Mouse (Mus musculus): ENCODE measurements at regions not wholly inside any gene's neighbourhood (a gene's known extent, or its start where the extent isn't known, plus 50 kb on each side); places are given as distances from the start of the nearest gene placed in this dataset.

GRCm38 (mm10) chr10:123997260-123997659, 733.5 kb downstream of the Fam19a2 start:
- no peak overlapping the region for H3K27ac ChIP-seq (ENCODE audit: low read depth)
- WGBS, result 89% methylated on average over 5 of the region's 5 CpGs
- DNase-seq (ENCODE audit: low spot score), result no peak
- no peak overlapping the region for H3K4me3 ChIP-seq (ENCODE audit: low read depth, low read length)
- no peak overlapping the region for H3K9ac ChIP-seq (ENCODE audit: low read length)
- no peaks in the 10 kb centered on the region for H3K9me3 ChIP-seq (ENCODE audit: control insufficient read depth, low read length)
- H3K4me1 ChIP-seq (replicated peaks; ENCODE audit: control insufficient read depth, insufficient read depth, low read length), result no peaks in the 10 kb centered on the region
- H3K27me3 ChIP-seq (replicated peaks; ENCODE audit: control insufficient read depth, insufficient read depth, low read length), result no peaks in the 10 kb centered on the region
- no peak for ATAC-seq (replicated peaks; ENCODE audit: low FRiP score, low TSS enrichment, low read depth)
- H3K36me3 ChIP-seq (ENCODE audit: control insufficient read depth, insufficient read depth, low read length), result no peaks in the 10 kb centered on the region
- H3K4me2 ChIP-seq (ENCODE audit: low read length), result no peak overlapping the region

GRCm38 (mm10) chr10:123998959-123999358, 735.2 kb downstream of the Fam19a2 start:
- H3K9ac ChIP-seq (ENCODE audit: low read length), result no peak overlapping the region
- no peaks in the 10 kb centered on the region for H3K27me3 ChIP-seq (replicated peaks; ENCODE audit: control insufficient read depth, insufficient read depth, low read length)
- WGBS, result 60% methylated on average over 1 of the region's 1 CpGs
- H3K4me2 ChIP-seq (ENCODE audit: low read length), result no peak overlapping the region
- no peak overlapping the region for H3K4me3 ChIP-seq (ENCODE audit: low read depth, low read length)
- no peak overlapping the region for H3K27ac ChIP-seq (ENCODE audit: low read depth)
- ATAC-seq (replicated peaks; ENCODE audit: low FRiP score, low TSS enrichment, low read depth) (no peak), DNase-seq (ENCODE audit: low spot score) (no peak)
- no peaks in the 10 kb centered on the region for H3K9me3 ChIP-seq (ENCODE audit: control insufficient read depth, low read length)
- no peaks in the 10 kb centered on the region for H3K36me3 ChIP-seq (ENCODE audit: control insufficient read depth, insufficient read depth, low read length)
- no peaks in the 10 kb centered on the region for H3K4me1 ChIP-seq (replicated peaks; ENCODE audit: control insufficient read depth, insufficient read depth, low read length)

DNA sequence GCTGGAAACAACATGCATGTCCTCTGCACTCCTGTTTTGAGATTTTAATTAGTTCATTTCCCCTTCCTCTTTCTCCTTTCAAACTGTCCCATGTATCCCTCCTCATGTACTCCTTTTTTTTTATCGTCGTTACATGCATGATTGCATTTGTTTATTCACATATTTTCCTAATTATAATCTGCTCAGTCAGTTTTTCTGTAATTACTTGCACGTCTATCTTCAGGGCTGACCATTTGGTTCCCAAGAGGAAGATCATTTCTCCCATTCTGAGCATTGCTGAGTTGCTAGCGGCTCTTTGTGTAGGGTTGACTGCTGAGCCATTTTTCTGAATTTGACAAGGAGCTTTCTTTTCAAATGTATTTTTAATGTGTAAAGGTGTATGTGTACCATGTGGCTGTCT, 781.2 kb downstream of the Fam19a2 start:
- no peak overlapping the region for H3K4me2 ChIP-seq (ENCODE audit: low read length)
- H3K9ac ChIP-seq (ENCODE audit: low read length), result no peak overlapping the region

DNA sequence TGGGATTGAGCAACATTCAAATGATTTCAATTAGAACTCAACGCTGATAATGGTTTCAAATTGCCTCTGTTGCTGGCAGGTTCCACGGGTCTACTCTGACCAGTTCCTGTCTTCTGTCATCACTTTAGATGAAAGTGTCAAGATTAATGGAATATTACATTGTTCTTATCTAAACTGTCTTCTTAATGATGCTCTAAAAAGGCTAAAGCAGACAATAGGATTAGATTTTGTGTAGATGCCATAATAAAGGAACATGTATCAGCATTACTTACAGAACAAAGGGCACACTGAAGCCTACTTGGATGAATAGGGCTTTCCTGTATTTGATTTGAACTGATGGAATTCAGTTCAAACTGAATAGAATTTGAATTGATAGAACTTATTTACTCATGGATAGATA, 782.0 kb downstream of the Fam19a2 start:
- Histone ChIP-seq H3K9me3 (ENCODE audit: control insufficient read depth, low read length) (no peaks in the 10 kb centered on the region), H3K4me2 (ENCODE audit: low read length) (no peak overlapping the region), H3K27me3 (replicated peaks; ENCODE audit: control insufficient read depth, insufficient read depth, low read length) (no peaks in the 10 kb centered on the region), H3K27ac (ENCODE audit: low read depth) (no peak overlapping the region), H3K9ac (ENCODE audit: low read length) (no peak overlapping the region), H3K4me3 (ENCODE audit: low read depth, low read length) (no peak overlapping the region), H3K36me3 (ENCODE audit: control insufficient read depth, insufficient read depth, low read length) (no peaks in the 10 kb centered on the region), H3K4me1 (replicated peaks; ENCODE audit: control insufficient read depth, insufficient read depth, low read length) (no peaks in the 10 kb centered on the region)
- ATAC-seq (replicated peaks; ENCODE audit: low FRiP score, low TSS enrichment, low read depth) (no peak), DNase-seq (ENCODE audit: low spot score) (no peak)
- WGBS, result 84% methylated on average over 2 of the region's 2 CpGs

More for the DNA sequence above, 781.2 kb downstream of the Fam19a2 start:
- Histone ChIP-seq H3K4me3 (ENCODE audit: low read depth, low read length) (no peak overlapping the region), H3K36me3 (ENCODE audit: control insufficient read depth, insufficient read depth, low read length) (no peaks in the 10 kb centered on the region), H3K4me1 (replicated peaks; ENCODE audit: control insufficient read depth, insufficient read depth, low read length) (no peaks in the 10 kb centered on the region), H3K9me3 (ENCODE audit: control insufficient read depth, low read length) (no peaks in the 10 kb centered on the region), H3K27me3 (replicated peaks; ENCODE audit: control insufficient read depth, insufficient read depth, low read length) (no peaks in the 10 kb centered on the region), H3K27ac (ENCODE audit: low read depth) (no peak overlapping the region)
- DNase-seq (ENCODE audit: low spot score) (no peak), ATAC-seq (replicated peaks; ENCODE audit: low FRiP score, low TSS enrichment, low read depth) (no peak)
- 85% methylated on average over 4 of the region's 4 CpGs for WGBS

DNA sequence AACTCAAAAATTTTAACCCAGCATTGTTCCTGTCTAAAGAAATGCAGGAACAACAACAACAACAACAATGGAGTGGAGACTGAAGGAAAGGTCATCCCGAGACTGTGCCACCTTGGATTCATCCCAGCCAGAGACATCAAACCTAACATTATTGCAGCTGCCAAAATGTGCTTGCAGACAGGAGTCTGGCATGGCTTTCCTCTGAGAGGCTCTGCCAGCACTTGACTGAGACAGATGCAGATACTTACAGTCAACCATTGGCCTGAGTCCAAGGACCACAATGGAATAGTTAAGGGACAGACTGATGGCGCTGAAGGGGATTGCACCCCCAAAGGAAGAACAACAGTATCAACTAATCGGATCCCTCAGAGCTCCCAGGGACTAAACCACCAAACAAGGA, 819.0 kb downstream of the Fam19a2 start:
- H3K9ac ChIP-seq (ENCODE audit: low read length), result no peak overlapping the region
- H3K9me3 ChIP-seq (ENCODE audit: control insufficient read depth, low read length), result no peaks in the 10 kb centered on the region
- no peaks in the 10 kb centered on the region for H3K36me3 ChIP-seq (ENCODE audit: control insufficient read depth, insufficient read depth, low read length)
- no peak overlapping the region for H3K27ac ChIP-seq (ENCODE audit: low read depth)
- WGBS, result 63% methylated on average over 3 of the region's 3 CpGs
- H3K4me3 ChIP-seq (ENCODE audit: low read depth, low read length), result no peak overlapping the region
- no peaks in the 10 kb centered on the region for H3K4me1 ChIP-seq (replicated peaks; ENCODE audit: control insufficient read depth, insufficient read depth, low read length)
- ATAC-seq (replicated peaks; ENCODE audit: low FRiP score, low TSS enrichment, low read depth) (no peak), DNase-seq (ENCODE audit: low spot score) (no peak)
- H3K4me2 ChIP-seq (ENCODE audit: low read length), result no peak overlapping the region
- no peaks in the 10 kb centered on the region for H3K27me3 ChIP-seq (replicated peaks; ENCODE audit: control insufficient read depth, insufficient read depth, low read length)

GRCm38 (mm10) chr10:124090547-124090946, 826.8 kb downstream of the Fam19a2 start:
- Histone ChIP-seq H3K27me3 (replicated peaks; ENCODE audit: control insufficient read depth, insufficient read depth, low read length) (no peaks in the 10 kb centered on the region), H3K9me3 (ENCODE audit: control insufficient read depth, low read length) (no peaks in the 10 kb centered on the region), H3K9ac (ENCODE audit: low read length) (no peak overlapping the region), H3K36me3 (ENCODE audit: control insufficient read depth, insufficient read depth, low read length) (no peaks in the 10 kb centered on the region), H3K4me1 (replicated peaks; ENCODE audit: control insufficient read depth, insufficient read depth, low read length) (no peaks in the 10 kb centered on the region), H3K27ac (ENCODE audit: low read depth) (no peak overlapping the region), H3K4me3 (ENCODE audit: low read depth, low read length) (no peak overlapping the region), H3K4me2 (ENCODE audit: low read length) (no peak overlapping the region)
- DNase-seq (ENCODE audit: low spot score), result no peak
- WGBS, result 73% methylated on average over 10 of the region's 10 CpGs
- ATAC-seq (replicated peaks; ENCODE audit: low FRiP score, low TSS enrichment, low read depth), result no peak

- no peaks in the 10 kb centered on the region for H3K27me3 ChIP-seq (replicated peaks; ENCODE audit: control insufficient read depth, insufficient read depth, low read length)
- DNase-seq (ENCODE audit: low spot score) (no peak), ATAC-seq (replicated peaks; ENCODE audit: low FRiP score, low TSS enrichment, low read depth) (no peak)
- 90% methylated on average over 7 of the region's 7 CpGs for WGBS
- no peaks in the 10 kb centered on the region for H3K4me1 ChIP-seq (replicated peaks; ENCODE audit: control insufficient read depth, insufficient read depth, low read length)
- H3K4me3 ChIP-seq (ENCODE audit: low read depth, low read length), result no peak overlapping the region
- H3K36me3 ChIP-seq (ENCODE audit: control insufficient read depth, insufficient read depth, low read length), result no peaks in the 10 kb centered on the region
- H3K4me2 ChIP-seq (ENCODE audit: low read length), result no peak overlapping the region
- H3K9ac ChIP-seq (ENCODE audit: low read length), result no peak overlapping the region
- no peak overlapping the region for H3K27ac ChIP-seq (ENCODE audit: low read depth)
- H3K9me3 ChIP-seq (ENCODE audit: control insufficient read depth, low read length), result no peaks in the 10 kb centered on the region
Observed at GRCm38 (mm10) chr10:124091364-124091763, 827.6 kb downstream of the Fam19a2 start.

DNA sequence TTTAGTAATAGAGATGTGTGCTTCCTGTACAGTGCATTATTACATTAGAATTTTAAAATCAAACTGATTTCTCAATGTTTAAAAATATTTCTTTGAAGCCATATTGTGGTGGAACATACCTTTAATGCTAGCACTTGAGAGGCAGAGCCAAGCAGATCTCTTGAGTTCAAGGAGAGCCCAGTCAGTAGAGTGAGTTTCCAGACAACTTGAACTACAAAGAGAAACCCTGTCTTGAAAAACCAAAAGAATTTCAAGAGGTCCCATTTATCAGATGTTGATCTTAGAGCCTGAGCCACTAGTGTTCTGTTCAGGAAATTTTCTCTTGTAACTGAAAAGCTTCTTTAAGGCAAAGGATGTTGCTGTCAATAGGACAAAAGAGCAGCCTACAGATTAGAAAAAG, 855.8 kb downstream of the Fam19a2 start:
- Histone ChIP-seq H3K4me1 (replicated peaks; ENCODE audit: control insufficient read depth, insufficient read depth, low read length) (no peaks in the 10 kb centered on the region), H3K36me3 (ENCODE audit: control insufficient read depth, insufficient read depth, low read length) (no peaks in the 10 kb centered on the region), H3K4me3 (ENCODE audit: low read depth, low read length) (no peak overlapping the region), H3K27me3 (replicated peaks; ENCODE audit: control insufficient read depth, insufficient read depth, low read length) (no peaks in the 10 kb centered on the region), H3K9me3 (ENCODE audit: control insufficient read depth, low read length) (no peaks in the 10 kb centered on the region), H3K4me2 (ENCODE audit: low read length) (no peak overlapping the region), H3K27ac (ENCODE audit: low read depth) (no peak overlapping the region), H3K9ac (ENCODE audit: low read length) (no peak overlapping the region)
- ATAC-seq (replicated peaks; ENCODE audit: low FRiP score, low TSS enrichment, low read depth) (no peak), DNase-seq (ENCODE audit: low spot score) (no peak)

GRCm38 (mm10) chr10:124138456-124138855, 874.7 kb downstream of the Fam19a2 start:
- H3K9me3 ChIP-seq (ENCODE audit: control insufficient read depth, low read length), result no peaks in the 10 kb centered on the region
- no peak overlapping the region for H3K9ac ChIP-seq (ENCODE audit: low read length)
- no peaks in the 10 kb centered on the region for H3K4me1 ChIP-seq (replicated peaks; ENCODE audit: control insufficient read depth, insufficient read depth, low read length)
- WGBS, result 73% methylated on average over 2 of the region's 2 CpGs
- DNase-seq (ENCODE audit: low spot score) (no peak), ATAC-seq (replicated peaks; ENCODE audit: low FRiP score, low TSS enrichment, low read depth) (no peak)
- H3K36me3 ChIP-seq (ENCODE audit: control insufficient read depth, insufficient read depth, low read length), result no peaks in the 10 kb centered on the region
- no peak overlapping the region for H3K4me2 ChIP-seq (ENCODE audit: low read length)
- H3K4me3 ChIP-seq (ENCODE audit: low read depth, low read length), result no peak overlapping the region
- H3K27ac ChIP-seq (ENCODE audit: low read depth), result no peak overlapping the region
- H3K27me3 ChIP-seq (replicated peaks; ENCODE audit: control insufficient read depth, insufficient read depth, low read length), result no peaks in the 10 kb centered on the region

Data from intestine, embryonic 14.5 days (tissue).